Mouse (Mus musculus): ENCODE results near the gene Kif1b.

Kif1b gene

GRCm38 (mm10) chr4:149307596-149308490 is at the start of gene Kif1b:
Kif1b (minus strand) TSS chr4:149307693.
- DNase-seq (ENCODE audit: low read depth, low spot score) = peak; percentile 99

- DNase-seq (ENCODE audit: low read depth, low spot score) = no peak
Observed at GRCm38 (mm10) chr4:149354671-149355070, 47.2 kb upstream of the Kif1b start.

- DNase-seq (ENCODE audit: low read depth, low spot score) = no peak
Observed at GRCm38 (mm10) chr4:149351596-149352150, 44.2 kb upstream of the Kif1b start.

GRCm38 (mm10) chr4:149348963-149349362 is 41.5 kb upstream of the Kif1b start:
- peak; percentile 65 for DNase-seq (ENCODE audit: low read depth, low spot score)

GRCm38 (mm10) chr4:149345873-149346272 is 38.4 kb upstream of the Kif1b start:
- DNase-seq (ENCODE audit: low read depth, low spot score) = no peak

GRCm38 (mm10) chr4:149344311-149344710 is 36.8 kb upstream of the Kif1b start:
- no peak for DNase-seq (ENCODE audit: low read depth, low spot score)

- no peak for DNase-seq (ENCODE audit: low read depth, low spot score)
Observed at GRCm38 (mm10) chr4:149340680-149341079, 33.2 kb upstream of the Kif1b start.

GRCm38 (mm10) chr4:149339426-149340214 is 32.1 kb upstream of the Kif1b start:
- DNase-seq (ENCODE audit: low read depth, low spot score) = no peak

GRCm38 (mm10) chr4:149338137-149338536 is 30.6 kb upstream of the Kif1b start:
- DNase-seq (ENCODE audit: low read depth, low spot score) = peak; percentile 94

GRCm38 (mm10) chr4:149337353-149337752 is 29.9 kb upstream of the Kif1b start:
- DNase-seq (ENCODE audit: low read depth, low spot score) = peak; percentile 63

- DNase-seq (ENCODE audit: low read depth, low spot score) = no peak
Observed at GRCm38 (mm10) chr4:149336302-149336701, 28.8 kb upstream of the Kif1b start.

GRCm38 (mm10) chr4:149334881-149335280 is 27.4 kb upstream of the Kif1b start:
- DNase-seq (ENCODE audit: low read depth, low spot score) = no peak

GRCm38 (mm10) chr4:149332726-149333125 is 25.2 kb upstream of the Kif1b start:
- DNase-seq (ENCODE audit: low read depth, low spot score) = no peak

GRCm38 (mm10) chr4:149330495-149330894 is 23.0 kb upstream of the Kif1b start:
- no peak for DNase-seq (ENCODE audit: low read depth, low spot score)

- DNase-seq (ENCODE audit: low read depth, low spot score) = no peak
Observed at GRCm38 (mm10) chr4:149328735-149329134, 21.2 kb upstream of the Kif1b start.

GRCm38 (mm10) chr4:149327281-149327680 is 19.8 kb upstream of the Kif1b start:
- no peak for DNase-seq (ENCODE audit: low read depth, low spot score)

- DNase-seq (ENCODE audit: low read depth, low spot score) = peak; percentile 72
Observed at GRCm38 (mm10) chr4:149325411-149326162, 18.1 kb upstream of the Kif1b start.

GRCm38 (mm10) chr4:149323730-149324129 is 16.2 kb upstream of the Kif1b start:
- DNase-seq (ENCODE audit: low read depth, low spot score) = no peak

GRCm38 (mm10) chr4:149322718-149323117 is 15.2 kb upstream of the Kif1b start:
- no peak for DNase-seq (ENCODE audit: low read depth, low spot score)

- no peak for DNase-seq (ENCODE audit: low read depth, low spot score)
Observed at GRCm38 (mm10) chr4:149322286-149322685, 14.8 kb upstream of the Kif1b start.

GRCm38 (mm10) chr4:149319088-149319487 is 11.6 kb upstream of the Kif1b start:
- DNase-seq (ENCODE audit: low read depth, low spot score) = peak; percentile 71
